Mouse (Mus musculus) spleen, adult 2 months (tissue): ENCODE data around the gene Eml5.

Source experiments
- CTCF ChIP-seq: fragments of 200-500 bp; IDR thresholded peaks from 2 replicates; pipeline ENCODE4 v1.5.1; 2011; ENCODE audit warnings: mild to moderate bottlenecking, inconsistent platforms; ENCODE audit not compliant: insufficient read depth, insufficient read length, insufficient replicate concordance; ENCODE audit errors: extremely low read depth
- POLR2A ChIP-seq: fragments of 200-500 bp; IDR thresholded peaks from 2 replicates; pipeline ENCODE4 v1.6.1; 2011; ENCODE audit warnings: low read depth, low read length, inconsistent platforms

DNA sequence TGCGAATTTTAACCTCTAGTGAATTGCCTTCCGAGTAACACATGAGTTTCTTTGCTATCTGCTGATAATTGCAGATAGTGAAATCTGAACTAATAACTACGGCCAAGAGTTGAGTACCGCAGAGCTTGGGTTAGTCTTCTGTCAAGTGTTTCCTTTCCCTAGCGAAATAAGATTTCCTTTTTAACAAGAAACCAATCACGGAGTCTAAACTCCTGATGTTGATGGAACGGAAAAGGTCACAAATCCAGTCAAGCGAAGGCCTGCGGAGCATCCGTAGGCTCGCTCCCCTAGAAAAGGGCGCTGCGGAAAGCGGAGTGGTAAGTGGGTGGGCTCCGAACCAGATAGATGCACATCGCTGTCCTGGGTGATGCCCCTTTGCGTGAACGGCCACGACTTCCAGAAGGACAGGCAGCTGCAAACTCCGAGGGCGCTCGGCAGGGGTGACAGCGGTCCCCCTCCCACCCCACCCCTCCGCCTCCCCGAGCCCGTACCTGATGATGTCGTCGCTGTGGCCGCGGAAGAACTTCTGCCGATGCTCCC, 873 bp downstream of the Eml5 start:
- TF ChIP-seq POLR2A: no peak
- TF ChIP-seq CTCF: no peak
